Mouse (Mus musculus) forebrain, embryonic 14.5 days (tissue): Measurements from ENCODE around the gene Ccl2. TPM values are rescaled to one million over a fixed set of nuclear protein-coding genes. Genes with fewer than 3 reads are reported as not detected.

Source experiments
- ATAC-seq: fragments of 200-750 bp; cut with Nextera tagmentation; 2 replicates; pipeline ENCODE4 v1.8.0; 2017; ENCODE audit warnings: mild to moderate bottlenecking, moderate library complexity
- DNase-seq: peaks from one replicate; pipeline ENCODE4 v3.0.0-alpha.2; 2015; ENCODE audit warnings: low spot score
- H3K27ac ChIP-seq: fragments of 300-500 bp; sonication (generic); 2 replicates; pipeline ENCODE4 v1.5.1; 2014; ENCODE audit warnings: low read depth, mild to moderate bottlenecking, control low read depth, low read length, moderate library complexity
- H3K27me3 ChIP-seq: fragments of 300-500 bp; sonication (generic); replicated peaks from 2 replicates; pipeline ENCODE4 v1.6.1; 2014; ENCODE audit warnings: low read length, control low read depth, mixed read lengths; ENCODE audit not compliant: control insufficient read depth, insufficient read depth
- H3K36me3 ChIP-seq: fragments of 300-500 bp; sonication (generic); 2 replicates; pipeline ENCODE4 v1.6.1; 2014; ENCODE audit warnings: low read length, control low read depth; ENCODE audit not compliant: control insufficient read depth, insufficient read depth
- H3K4me1 ChIP-seq: fragments of 300-500 bp; sonication (generic); 2 replicates; pipeline ENCODE4 v1.6.1; 2014; ENCODE audit warnings: antibody characterized with exemption, low read length, control low read depth; ENCODE audit not compliant: control insufficient read depth, insufficient read depth
- H3K4me2 ChIP-seq: fragments of 300-500 bp; sonication (generic); 2 replicates; pipeline ENCODE4 v1.6.1; 2014; ENCODE audit warnings: mild to moderate bottlenecking, control low read depth, low read length
- H3K4me3 ChIP-seq: fragments of 300-500 bp; sonication (generic); 2 replicates; pipeline ENCODE4 v1.5.1; 2014; ENCODE audit warnings: low read depth, low read length, control low read depth
- H3K9ac ChIP-seq: fragments of 300-500 bp; sonication (generic); 2 replicates; pipeline ENCODE4 v1.6.1; 2014; ENCODE audit warnings: mild to moderate bottlenecking, low read length, control low read depth, moderate library complexity
- H3K9me3 ChIP-seq: fragments of 300-500 bp; sonication (generic); replicated peaks from 2 replicates; pipeline ENCODE4 v1.6.1; 2016; ENCODE audit warnings: low read length, control low read depth, mixed read lengths; ENCODE audit not compliant: control insufficient read depth
- WGBS: fragments of 180-500 bp; shearing (Covaris S2); extraction: QIAGEN DNeasy Blood & Tissue Kit; methylation state at CpG from one replicate; pipeline ENCODE4 v1.1.7; 2014; 5-methylcytosine and 5-hydroxymethylcytosine counted together
- polyA plus RNA-seq: library from polyadenylated mRNA; unstranded; fragments of >200 nt; fragmentation: Nextera tagmentation; extraction: Ambion mirVana; gene quantifications from 2 replicates; pipeline ENCODE4 v1.2.1, GENCODE M21; 2014

Ccl2 gene
- polyA plus RNA-seq, 1 experiment from 2014 or later, result 0.93 TPM

GRCm38 (mm10) chr11:82073686-82074085 is 38.3 kb downstream of the Ccl2 start:
- no peak for ATAC-seq
- no peak overlapping the region for H3K4me3 ChIP-seq
- no peak overlapping the region for H3K27ac ChIP-seq
- no peak for DNase-seq
- H3K4me1 ChIP-seq, result no peaks in the 10 kb centered on the region
- H3K27me3 ChIP-seq, result no peaks in the 10 kb centered on the region
- H3K36me3 ChIP-seq, result no peaks in the 10 kb centered on the region
- H3K4me2 ChIP-seq, result no peak overlapping the region
- no peak overlapping the region for H3K9ac ChIP-seq
- WGBS, result 79% methylated on average over 3 of the region's 3 CpGs
- H3K9me3 ChIP-seq, result no peaks in the 10 kb centered on the region

GRCm38 (mm10) chr11:82077031-82077430 is 41.7 kb downstream of the Ccl2 start:
- 80% methylated on average over 3 of the region's 3 CpGs for WGBS
- H3K9ac ChIP-seq, result no peak overlapping the region
- no peak for DNase-seq
- no peak overlapping the region for H3K4me2 ChIP-seq
- no peak for ATAC-seq
- no peaks in the 10 kb centered on the region for H3K9me3 ChIP-seq
- H3K4me3 ChIP-seq, result no peak overlapping the region
- H3K27me3 ChIP-seq, result no peaks in the 10 kb centered on the region
- no peaks in the 10 kb centered on the region for H3K4me1 ChIP-seq
- no peaks in the 10 kb centered on the region for H3K36me3 ChIP-seq
- no peak overlapping the region for H3K27ac ChIP-seq

GRCm38 (mm10) chr11:82078136-82078730 is 42.9 kb downstream of the Ccl2 start:
- ATAC-seq, result no peak
- Histone ChIP-seq H3K4me3 (no peak overlapping the region), H3K4me2 (no peak overlapping the region), H3K36me3 (no peaks in the 10 kb centered on the region), H3K27ac (no peak overlapping the region), H3K9ac (no peak overlapping the region), H3K9me3 (no peaks in the 10 kb centered on the region), H3K4me1 (no peaks in the 10 kb centered on the region), H3K27me3 (no peaks in the 10 kb centered on the region)
- no peak for DNase-seq

DNA sequence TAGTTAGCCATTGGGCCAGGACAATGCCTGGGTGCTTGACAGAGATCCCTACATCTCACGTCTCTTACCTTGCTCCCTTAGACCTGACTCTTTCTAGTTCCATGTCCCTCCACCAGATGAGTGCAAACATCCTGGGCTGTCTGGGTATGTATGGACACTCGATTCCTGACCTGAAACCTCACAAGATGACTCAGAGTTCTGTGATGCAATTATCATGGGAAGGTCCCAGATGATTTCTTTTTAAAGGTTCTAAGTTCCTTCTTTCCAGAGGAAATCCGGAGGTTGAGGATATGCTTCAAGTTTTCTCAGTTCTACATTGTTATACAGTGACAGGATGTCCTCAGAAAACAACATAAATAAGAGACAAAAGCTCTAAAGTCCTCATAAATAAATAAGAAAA is 45.5 kb downstream of the Ccl2 start:
- H3K9ac ChIP-seq, result no peak overlapping the region
- no peak for ATAC-seq
- 87% methylated on average over 3 of the region's 3 CpGs for WGBS
- no peaks in the 10 kb centered on the region for H3K9me3 ChIP-seq
- H3K4me1 ChIP-seq, result no peaks in the 10 kb centered on the region
- DNase-seq, result no peak
- H3K27me3 ChIP-seq, result no peaks in the 10 kb centered on the region
- no peak overlapping the region for H3K4me2 ChIP-seq
- no peak overlapping the region for H3K27ac ChIP-seq
- no peak overlapping the region for H3K4me3 ChIP-seq
- H3K36me3 ChIP-seq, result no peaks in the 10 kb centered on the region

GRCm38 (mm10) chr11:82084360-82084759 is 49.0 kb downstream of the Ccl2 start:
- DNase-seq (no peak), ATAC-seq (no peak)
- no peak overlapping the region for H3K4me3 ChIP-seq
- no peaks in the 10 kb centered on the region for H3K27me3 ChIP-seq
- H3K9ac ChIP-seq, result no peak overlapping the region
- WGBS, result 88% methylated on average over 3 of the region's 3 CpGs
- no peaks in the 10 kb centered on the region for H3K4me1 ChIP-seq
- H3K36me3 ChIP-seq, result no peaks in the 10 kb centered on the region
- H3K9me3 ChIP-seq, result no peaks in the 10 kb centered on the region
- no peak overlapping the region for H3K4me2 ChIP-seq
- H3K27ac ChIP-seq, result no peak overlapping the region

Other genes starting within 250 kb of the Ccl2 start
- gene 5530401A14Rik, start 174.9 kb upstream of the Ccl2 start, polyA plus RNA-seq, result 0.08 and 0.17 TPM in 2 replicates
- 3.8 and 5.0 TPM in 2 replicates for gene Asic2, start 67.1 kb upstream of the Ccl2 start, polyA plus RNA-seq
- not detected in 2 replicates for gene Gm17268, start 3.0 kb downstream of the Ccl2 start, polyA plus RNA-seq
- gene Ccl7, start 10.1 kb downstream of the Ccl2 start, polyA plus RNA-seq, result 0.38 and 0.98 TPM in 2 replicates
- not detected in 2 replicates for gene Ccl11, start 22.3 kb downstream of the Ccl2 start, polyA plus RNA-seq
- 1.7 and 1.8 TPM in 2 replicates for gene Ccl12, start 66.3 kb downstream of the Ccl2 start, polyA plus RNA-seq
- gene Ccl8, start 79.6 kb downstream of the Ccl2 start, polyA plus RNA-seq, result not detected in 2 replicates